Mouse (Mus musculus): ENCODE measurements around the gene Kcnn4.

- TF ChIP-seq CTCF (IDR thresholded peaks at IDR 0.05; ENCODE audit: low read depth) (no peak), EP300 (IDR thresholded peaks at IDR 0.05; ENCODE audit: low read depth) (no peak)
These were observed 53.2 kb downstream of the Kcnn4 start for GRCm38 (mm10) chr7:24423107-24423763.

Data from liver, embryonic 14.5 days (tissue).